Mouse (Mus musculus): ENCODE data around the gene Tia1.

Tia1 gene

GRCm38 (mm10) chr6:86385362-86386104 lies 18.5 kb upstream of the Tia1 start:
- DNase-seq: no peak

DNA sequence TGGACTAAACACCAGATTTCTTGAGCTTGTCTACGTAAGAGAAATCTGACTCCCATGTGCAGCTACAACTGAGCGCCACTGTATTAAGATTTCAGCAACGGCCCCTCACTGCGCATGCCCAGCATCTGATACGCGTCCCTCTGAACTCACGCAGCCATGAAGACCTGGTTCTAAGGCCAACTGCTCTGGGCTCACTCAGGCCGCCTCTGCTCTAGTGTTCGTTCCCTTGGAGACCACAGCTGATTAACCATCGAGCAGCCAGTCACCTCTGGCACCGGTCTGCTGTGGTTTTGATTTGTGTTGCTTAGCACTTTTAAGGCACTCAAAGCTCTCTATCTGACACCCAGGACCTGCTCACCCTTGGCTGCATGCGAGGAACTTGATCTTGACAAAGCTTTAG lies 16.7 kb upstream of the Tia1 start:
- DNase-seq: peak; percentile 71 to 81

- DNase-seq: peak in 1 of 2 experiments; percentile 40
These were observed 15.6 kb upstream of the Tia1 start for GRCm38 (mm10) chr6:86388461-86388860.

DNA sequence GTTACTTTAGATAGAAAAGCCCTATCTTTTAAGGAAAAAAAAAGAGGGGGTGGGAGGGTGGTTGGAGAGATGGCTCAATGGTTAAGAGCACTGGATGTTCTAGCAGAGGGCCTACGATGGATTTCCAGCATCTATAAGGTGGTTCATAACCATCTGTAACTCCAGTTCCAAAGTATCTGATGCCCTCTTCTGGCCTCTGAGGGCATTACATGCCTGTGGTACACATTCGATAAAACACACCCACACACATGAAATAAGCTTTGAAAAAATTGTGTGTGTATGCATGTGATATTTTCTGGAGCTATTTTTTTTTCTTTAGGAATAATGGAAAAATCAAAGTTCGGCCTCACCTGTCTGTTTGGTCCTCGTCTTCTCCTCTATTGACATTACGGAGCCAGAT lies 12.7 kb upstream of the Tia1 start:
- no peak for DNase-seq

DNA sequence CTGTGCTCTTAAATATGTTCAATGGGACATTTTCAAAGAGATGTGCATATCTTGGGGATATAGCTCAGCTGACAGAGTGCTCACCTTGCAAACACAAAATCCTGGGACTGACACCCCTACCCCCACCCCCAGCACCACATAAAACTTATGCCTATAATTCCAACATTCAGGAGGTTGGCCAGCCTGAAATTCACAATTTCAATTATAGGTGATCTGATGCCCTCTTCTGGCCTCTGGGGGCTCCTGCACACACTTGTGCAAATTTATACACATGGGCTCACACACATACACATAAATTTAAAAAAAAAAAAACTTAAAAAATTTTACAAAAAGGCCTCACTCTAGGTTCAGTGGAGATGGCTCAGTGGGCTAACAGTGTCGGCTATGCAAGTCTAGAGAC lies 10.8 kb upstream of the Tia1 start:
- no peak for DNase-seq

GRCm38 (mm10) chr6:86394078-86394720 lies 9.8 kb upstream of the Tia1 start:
- no peak for DNase-seq

DNA sequence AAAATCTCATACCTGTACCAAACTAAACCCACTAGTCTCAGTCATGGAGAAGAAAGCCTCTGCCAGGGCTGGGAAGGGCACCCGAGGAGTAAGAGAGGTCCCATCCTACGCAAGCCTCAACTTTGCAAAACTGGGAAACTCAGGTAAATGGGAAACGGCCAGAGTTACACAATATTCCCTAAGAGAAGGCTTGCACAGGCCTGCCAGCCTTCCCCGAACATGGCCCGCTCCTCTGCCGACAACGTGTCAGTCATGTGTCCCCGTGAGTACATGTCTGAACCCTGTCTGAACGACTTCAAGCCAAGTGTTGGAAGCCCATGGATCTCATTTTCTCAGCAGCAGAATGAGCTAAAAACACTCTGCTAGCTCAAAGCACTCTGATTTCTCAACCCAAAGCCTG lies 9.0 kb upstream of the Tia1 start:
- no peak for DNase-seq

DNA sequence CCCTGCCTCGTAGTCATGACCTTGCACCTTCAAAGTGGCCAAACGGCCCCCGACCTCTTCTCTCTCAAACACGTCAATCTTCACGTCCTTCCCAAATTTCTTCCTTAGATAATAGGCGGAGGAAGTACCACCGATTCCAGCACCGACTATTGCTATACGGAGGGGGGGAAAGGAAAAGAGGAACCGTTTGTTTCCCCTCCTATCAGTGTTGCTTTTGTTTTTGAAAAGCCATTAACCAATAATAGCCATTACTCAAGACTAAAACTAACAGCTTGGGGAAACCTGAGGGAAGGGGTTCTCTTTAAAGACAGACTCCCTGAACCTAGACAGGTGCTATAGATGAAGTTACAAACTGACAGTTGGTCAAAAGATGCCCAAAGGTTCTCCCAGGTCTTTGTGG lies 8.1 kb upstream of the Tia1 start:
- DNase-seq: no peak

GRCm38 (mm10) chr6:86396581-86397256 lies 7.3 kb upstream of the Tia1 start, which contains the start of gene Pcyox1:
Gene Pcyox1 (minus strand): TSS chr6:86397154.
- peak; percentile 86 to 89 for DNase-seq

GRCm38 (mm10) chr6:86397257-86397980 lies 6.6 kb upstream of the Tia1 start:
- DNase-seq: no peak

GRCm38 (mm10) chr6:86398986-86399385 lies 5.0 kb upstream of the Tia1 start:
- no peak for DNase-seq

DNA sequence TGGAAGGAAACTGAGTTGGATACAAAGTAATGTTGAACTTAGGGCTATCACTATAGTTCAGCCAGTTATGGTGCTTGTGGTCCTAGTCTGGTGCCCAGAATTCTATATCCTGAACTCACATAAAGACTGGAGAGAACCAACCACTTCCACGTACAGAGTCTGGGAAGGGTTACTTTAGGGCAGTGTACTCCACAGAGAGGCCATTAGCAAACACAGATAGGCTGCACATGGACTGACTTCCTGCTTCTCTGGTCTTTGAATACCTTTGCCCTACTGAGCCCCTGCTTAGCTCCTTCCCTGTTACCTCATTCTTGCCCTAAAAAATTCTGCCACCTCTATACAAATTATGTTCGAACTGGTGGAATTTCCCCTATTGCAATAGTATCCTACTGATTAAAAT lies 4.0 kb upstream of the Tia1 start:
- DNase-seq: no peak

DNA sequence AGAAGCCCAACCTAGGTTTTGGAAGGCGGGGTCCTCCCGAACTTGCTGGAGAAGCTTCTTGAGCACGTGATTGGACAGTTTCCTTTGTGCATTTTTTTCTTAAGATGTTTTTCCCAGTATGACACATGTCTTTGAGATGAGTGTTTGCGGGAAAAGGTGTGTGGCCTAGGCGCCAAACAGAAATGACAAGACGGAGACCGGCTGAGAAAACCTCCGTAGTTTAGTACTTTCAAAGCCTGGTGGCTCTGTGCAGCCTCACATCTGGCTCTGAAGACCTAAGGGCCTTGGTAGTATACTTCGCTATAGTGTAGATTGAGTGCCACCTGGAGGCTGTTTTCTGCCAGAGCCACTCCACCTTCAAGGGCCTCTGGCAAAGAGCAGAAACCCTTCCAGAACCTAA lies 3.0 kb upstream of the Tia1 start:
- DNase-seq: peak; percentile 86 to 92

DNA sequence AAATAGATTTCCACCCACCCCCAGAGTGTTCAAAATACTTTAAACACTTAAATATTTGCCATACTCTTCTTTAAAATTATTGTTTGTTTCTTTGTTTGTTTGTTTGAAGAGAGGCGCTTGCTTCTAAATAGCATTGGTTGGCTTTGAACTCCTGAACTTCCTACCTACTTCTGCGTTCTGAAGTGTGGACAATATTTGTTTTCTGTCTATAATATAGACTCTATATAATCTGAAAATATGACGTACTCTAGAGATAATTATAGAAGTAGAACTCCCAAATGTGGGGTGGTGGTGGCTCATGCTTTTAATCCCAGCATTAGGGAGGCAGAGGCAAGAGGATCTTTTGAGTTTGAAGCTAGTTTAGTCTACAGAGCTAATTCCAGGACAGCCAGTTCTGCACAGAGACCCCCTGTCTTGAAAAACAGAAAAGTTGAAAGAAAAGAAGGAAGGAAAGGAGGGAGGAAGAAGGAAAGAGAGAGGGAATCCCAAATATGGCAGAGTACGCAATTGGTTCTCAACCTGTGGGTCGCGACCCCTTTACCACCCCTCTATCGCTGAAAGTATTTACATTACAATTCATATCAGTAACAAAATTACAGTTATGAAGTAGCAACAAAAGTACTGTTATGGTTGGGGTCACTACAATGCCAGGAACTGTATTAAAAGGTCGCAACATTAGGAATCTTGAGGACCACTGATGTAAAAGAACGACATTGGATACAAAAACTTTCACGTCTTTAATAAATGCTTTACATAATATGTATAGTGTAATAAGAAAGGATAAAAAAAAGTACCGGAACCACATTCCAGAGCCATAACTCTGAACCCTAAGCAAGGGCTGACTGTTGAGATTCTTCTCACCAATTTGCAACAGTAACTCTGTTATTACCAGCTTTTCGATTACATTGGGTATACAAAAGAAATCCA lies 1.1 kb upstream of the Tia1 start:
- no peak for DNase-seq

DNA sequence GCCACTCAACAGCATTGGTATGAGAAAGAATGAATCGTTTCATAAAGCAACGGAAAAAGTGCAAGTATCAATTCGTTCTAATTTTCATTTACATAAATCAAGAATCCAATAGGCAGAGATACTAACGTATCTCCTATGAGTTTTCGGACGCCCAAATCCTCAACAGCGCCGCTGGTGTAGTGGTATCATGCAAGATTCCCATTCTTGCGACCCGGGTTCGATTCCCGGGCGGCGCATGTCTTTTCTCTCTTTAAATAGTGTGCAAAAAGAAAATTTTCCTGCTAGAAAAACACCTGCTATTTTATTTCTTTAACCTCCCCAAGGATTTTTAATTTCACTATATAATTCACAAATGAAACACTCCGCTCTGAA lies 305 bp upstream of the Tia1 start:
- peak in 1 of 2 experiments; percentile 94 for DNase-seq

DNA sequence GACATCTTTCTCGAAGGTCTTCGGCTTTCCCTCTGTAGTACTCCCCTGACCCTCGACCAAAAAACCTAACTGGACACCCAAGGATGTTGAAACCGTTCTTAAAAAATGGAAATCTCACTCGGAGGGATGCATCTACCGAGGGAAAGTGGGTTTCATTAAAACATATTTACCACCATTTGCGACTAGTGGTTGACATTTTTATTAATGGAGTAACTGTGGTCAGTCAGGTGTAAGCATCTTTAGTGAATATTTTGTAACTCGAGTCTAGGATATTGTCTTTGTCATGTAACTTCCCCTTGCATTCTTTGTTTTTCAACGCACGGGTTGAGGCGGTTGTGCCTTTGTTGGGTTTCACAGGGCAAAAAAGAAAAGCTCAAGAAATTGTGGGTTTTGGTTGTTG lies 977 bp downstream of the Tia1 start:
- DNase-seq: no peak

DNA sequence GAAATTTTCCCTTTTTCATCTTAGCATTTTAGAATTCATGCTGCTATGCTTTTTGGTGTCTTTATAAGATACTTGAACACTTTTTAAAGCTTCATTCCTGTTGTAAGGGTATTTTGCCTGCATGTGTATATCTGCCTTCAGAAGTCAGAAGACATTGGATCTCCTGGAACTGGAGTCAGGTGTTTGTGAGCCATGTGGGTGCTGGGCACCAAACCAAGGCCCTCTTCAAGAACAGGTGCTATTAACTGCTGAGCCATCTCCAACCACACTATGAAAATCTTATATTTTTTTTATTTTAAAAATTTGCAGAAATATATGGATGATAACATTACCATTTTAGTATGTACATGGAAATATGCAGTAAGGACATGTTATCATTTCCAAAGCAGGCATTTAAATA lies 2.3 kb downstream of the Tia1 start:
- no peak for DNase-seq

DNA sequence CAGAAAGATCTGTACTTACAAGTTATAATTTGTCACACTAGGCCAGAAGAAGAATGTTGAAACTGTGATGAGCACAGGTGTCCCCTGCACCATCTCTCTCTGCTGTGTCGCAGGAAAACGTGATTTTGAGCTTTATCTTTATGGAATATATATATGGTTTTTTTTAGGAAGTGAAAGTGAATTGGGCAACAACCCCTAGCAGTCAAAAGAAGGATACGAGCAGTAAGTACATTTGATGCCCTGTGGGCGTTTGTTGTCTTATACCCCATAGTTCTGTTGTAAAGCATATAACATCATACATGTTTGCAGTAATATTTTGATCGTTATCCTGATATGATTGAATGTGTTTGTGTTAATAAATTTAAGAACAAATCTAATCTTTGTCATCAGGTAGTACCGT lies 14.7 kb downstream of the Tia1 start:
- no peak for DNase-seq

- DNase-seq: no peak
These were observed 15.2 kb downstream of the Tia1 start for GRCm38 (mm10) chr6:86419239-86419638.

GRCm38 (mm10) chr6:86420491-86420890 lies 16.5 kb downstream of the Tia1 start:
- no peak for DNase-seq

DNA sequence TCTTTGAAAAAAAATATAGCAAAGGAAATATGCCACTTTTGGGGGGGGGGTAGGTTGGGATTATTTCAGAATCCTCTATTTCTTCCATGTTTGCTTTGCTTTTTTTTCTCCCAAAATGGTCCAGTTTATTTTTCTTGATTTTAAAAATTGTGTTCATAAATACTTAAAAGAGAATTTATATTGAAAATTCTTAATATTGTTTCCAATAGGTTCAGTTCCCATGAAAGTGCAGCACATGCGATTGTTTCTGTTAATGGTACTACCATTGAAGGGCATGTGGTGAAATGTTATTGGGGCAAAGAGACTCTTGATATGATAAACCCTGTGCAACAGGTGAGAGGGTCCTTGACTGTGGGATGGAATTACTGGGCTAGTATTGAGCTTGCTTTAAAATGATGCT lies 22.3 kb downstream of the Tia1 start, which contains the start of gene Gm44790:
Gene Gm44790 (plus strand): TSS at position 301 of the 400 bp plus-strand sequence.
- DNase-seq: no peak

- DNase-seq: no peak
These were observed 27.5 kb downstream of the Tia1 start for GRCm38 (mm10) chr6:86431531-86431930.
